Mouse (Mus musculus) subcutaneous adipose tissue, adult 2 months (tissue): Measurements from ENCODE around the gene Gm8232. TPM values are rescaled to one million over a fixed set of nuclear protein-coding genes. Genes with fewer than 3 reads are reported as not detected.

Experiments used
- polyA plus RNA-seq: library from polyadenylated mRNA; depleted of rRNA; stranded (reverse); fragments of >200 nt; gene quantifications from 2 replicates; pipeline ENCODE4 v1.2.3, GENCODE M21; 2012; ENCODE audit warnings: low replicate concordance; rRNA removed

Gene Gm8232
- polyA plus RNA-seq = not detected in 2 replicates

GRCm38 (mm10) chr14:44433335-44433734 is at the start of gene Gm8232:
Gene Gm8232, plus strand, starts transcription at chr14:44433635.

GRCm38 (mm10) chr14:44410588-44410987 is 22.8 kb upstream of the Gm8232 start, which contains the start of gene Gm3371:
Gene Gm3371, minus strand, starts transcription at chr14:44410688.

Other genes with a start within 250 kb of the Gm8232 start
- gene Gm8212, start 236.0 kb upstream of the Gm8232 start, polyA plus RNA-seq = not detected in 2 replicates
- not detected in 2 replicates for gene 4930503E14Rik, start 220.4 kb upstream of the Gm8232 start, polyA plus RNA-seq
- gene Gm8220, start 148.1 kb upstream of the Gm8232 start, polyA plus RNA-seq = not detected in 2 replicates
- gene Gm5930, start 95.1 kb upstream of the Gm8232 start, polyA plus RNA-seq = not detected in 2 replicates
- gene Gm8229, start 68.3 kb upstream of the Gm8232 start, polyA plus RNA-seq = not detected in 2 replicates
- not detected in 2 replicates for gene Gm3371, start 22.9 kb upstream of the Gm8232 start, polyA plus RNA-seq
- not detected in 2 replicates for gene BC061237, start 58.8 kb downstream of the Gm8232 start, polyA plus RNA-seq
- gene Gm17093, start 84.6 kb downstream of the Gm8232 start, polyA plus RNA-seq = not detected in 2 replicates
- not detected in 2 replicates for gene Gm8247, start 149.5 kb downstream of the Gm8232 start, polyA plus RNA-seq
- gene Gm5624, start 194.3 kb downstream of the Gm8232 start, polyA plus RNA-seq = not detected in 2 replicates